Comparison of ENCODE assay signal across 27 mouse cellular contexts in genomic region chr4:14395282-14395681, GRCm38 (mm10).
"Had no signal": no experiment of that assay in that cellular context is flagged by ENCODE, and none has a peak within 500 bp of the region (broad histone marks: within the 10 kb centered on the region; RNA-seq: fewer than 3 reads in every experiment).

No protein-coding gene starts in this region.

- H3K27me3 ChIP-seq: heart, embryonic 13.5 days; heart, embryonic 15.5 days; hindbrain, embryonic 13.5 days; hindbrain, embryonic 15.5 days; kidney, embryonic 15.5 days; limb, embryonic 12.5 days; liver, embryonic 13.5 days had no signal

- H3K9me3 ChIP-seq: heart, embryonic 13.5 days; heart, embryonic 15.5 days; hindbrain, embryonic 13.5 days; hindbrain, embryonic 15.5 days; kidney, embryonic 15.5 days; limb, embryonic 10.5 days; limb, embryonic 12.5 days; liver, embryonic 13.5 days had no signal

- H3K9ac ChIP-seq: heart, embryonic 13.5 days; heart, embryonic 15.5 days; hindbrain, embryonic 13.5 days; hindbrain, embryonic 15.5 days; kidney, embryonic 15.5 days; limb, embryonic 12.5 days; liver, embryonic 13.5 days had no signal

- H3K36me3 ChIP-seq: heart, embryonic 13.5 days; heart, embryonic 15.5 days; hindbrain, embryonic 13.5 days; hindbrain, embryonic 15.5 days; kidney, embryonic 15.5 days; limb, embryonic 10.5 days; limb, embryonic 12.5 days; liver, embryonic 13.5 days had no signal

- DNase-seq: gastrocnemius, postnatal 14 days; gastrocnemius, postnatal 36 days; heart, adult 11 months; heart, adult 2 months; heart, postnatal 14 days; heart, postnatal 36 days; kidney, adult 11 months; kidney, adult 2 months; kidney, adult 9 months; kidney, postnatal 10 days; kidney, postnatal 25 days; kidney, postnatal 4 days; liver; liver, embryonic 13.5 days had no signal

- H3K4me3 ChIP-seq: heart, adult 2 months; heart, embryonic 13.5 days; heart, embryonic 15.5 days; hindbrain, embryonic 13.5 days; hindbrain, embryonic 15.5 days; kidney, embryonic 15.5 days; layer of hippocampus, adult 2 months; left cerebral cortex, adult 2 months; limb, embryonic 10.5 days; limb, embryonic 12.5 days; liver, embryonic 13.5 days had no signal

- ATAC-seq: hindbrain, postnatal 0 days; intestine, embryonic 16.5 days had no signal

- H3K4me1 ChIP-seq: heart, embryonic 13.5 days; heart, embryonic 15.5 days; hindbrain, embryonic 13.5 days; hindbrain, embryonic 15.5 days; kidney, embryonic 15.5 days; limb, embryonic 10.5 days; limb, embryonic 12.5 days; liver, embryonic 13.5 days had no signal

- H3K4me2 ChIP-seq: heart, embryonic 11.5 days; heart, embryonic 13.5 days; heart, embryonic 15.5 days; hindbrain, embryonic 13.5 days; hindbrain, embryonic 15.5 days; kidney, embryonic 15.5 days; limb, embryonic 12.5 days; liver, embryonic 11.5 days; liver, embryonic 13.5 days had no signal

- H3K27ac ChIP-seq: heart, adult 2 months; heart, embryonic 13.5 days; heart, embryonic 15.5 days; hindbrain, embryonic 13.5 days; hindbrain, embryonic 15.5 days; hindbrain, postnatal 0 days; kidney, embryonic 15.5 days; layer of hippocampus, adult 2 months; left cerebral cortex, adult 2 months; limb, embryonic 10.5 days; limb, embryonic 12.5 days; liver, embryonic 13.5 days had no signal
